Mouse (Mus musculus): ENCODE data around the gene Fance. TPM values are rescaled to one million over a fixed set of nuclear protein-coding genes. Genes with fewer than 3 reads are reported as not detected.

Fance gene
- 9.0 TPM for polyA plus RNA-seq (2017; shearing (Covaris generic))

DNA sequence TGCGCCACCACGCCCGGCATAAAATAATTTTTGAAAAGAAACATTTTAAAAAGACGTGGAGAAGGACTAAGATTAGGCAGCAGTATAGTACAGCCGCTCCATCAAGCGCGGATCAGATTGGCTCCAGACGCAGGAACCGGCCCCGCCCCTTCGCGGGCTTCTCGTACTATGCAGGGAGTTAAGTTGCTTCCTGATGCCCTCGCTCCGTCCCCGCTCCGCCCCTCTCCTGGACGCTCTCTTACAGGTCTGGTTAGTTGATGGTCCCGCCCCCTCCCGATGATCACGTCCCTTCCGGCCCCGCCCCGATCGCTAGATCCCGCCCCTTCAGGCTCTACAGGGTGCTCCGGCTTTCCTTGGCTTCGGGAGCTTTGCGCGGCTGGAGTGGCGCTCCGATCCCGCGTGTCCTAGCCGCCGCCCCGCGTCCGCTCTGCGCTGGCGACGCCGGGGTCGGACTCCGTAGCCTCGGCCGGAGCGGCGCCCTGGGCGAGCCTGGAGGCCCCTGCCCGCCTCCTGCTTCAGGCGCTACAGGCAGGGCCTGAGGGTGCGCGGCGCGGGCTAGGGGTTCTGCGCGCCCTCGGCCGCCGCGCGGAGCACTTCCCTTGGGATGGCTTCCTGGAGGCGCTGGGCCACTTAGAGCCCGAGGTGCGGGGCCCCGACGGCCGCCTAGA, at the start of gene Fance:
Gene Fance (plus strand): TSS at position 308 of the 668 bp plus-strand sequence.

DNA sequence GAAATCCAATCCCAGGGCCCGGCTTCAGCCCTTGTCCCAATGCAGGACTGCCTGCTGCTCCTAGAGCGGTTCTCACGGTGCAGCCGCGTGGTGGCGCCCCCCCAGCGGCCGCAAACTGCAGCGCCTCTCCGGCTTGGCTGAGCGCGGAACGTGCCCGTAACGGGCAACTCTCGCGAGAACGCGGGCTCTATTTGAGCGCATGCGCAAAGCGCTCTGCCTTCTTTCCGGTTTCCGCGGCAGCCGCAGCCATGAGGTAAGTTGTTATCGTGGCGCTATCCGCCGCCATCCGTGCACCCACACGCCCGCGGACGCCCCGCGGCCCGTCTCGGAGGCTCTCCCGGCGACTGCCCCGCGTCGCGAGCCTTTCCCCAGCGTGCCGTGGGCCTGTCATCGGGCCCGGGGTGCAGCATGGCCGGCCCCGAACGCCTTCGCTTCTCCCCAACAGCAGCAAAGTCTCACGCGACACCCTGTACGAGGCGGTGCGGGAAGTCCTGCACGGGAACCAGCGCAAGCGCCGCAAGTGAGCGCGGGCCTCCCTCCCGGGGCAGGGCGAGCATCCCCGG, 15.1 kb downstream of the Fance start, which contains the start of gene Rpl10a:
Gene Rpl10a (plus strand): TSS at position 106 of the 563 bp plus-strand sequence.

DNA sequence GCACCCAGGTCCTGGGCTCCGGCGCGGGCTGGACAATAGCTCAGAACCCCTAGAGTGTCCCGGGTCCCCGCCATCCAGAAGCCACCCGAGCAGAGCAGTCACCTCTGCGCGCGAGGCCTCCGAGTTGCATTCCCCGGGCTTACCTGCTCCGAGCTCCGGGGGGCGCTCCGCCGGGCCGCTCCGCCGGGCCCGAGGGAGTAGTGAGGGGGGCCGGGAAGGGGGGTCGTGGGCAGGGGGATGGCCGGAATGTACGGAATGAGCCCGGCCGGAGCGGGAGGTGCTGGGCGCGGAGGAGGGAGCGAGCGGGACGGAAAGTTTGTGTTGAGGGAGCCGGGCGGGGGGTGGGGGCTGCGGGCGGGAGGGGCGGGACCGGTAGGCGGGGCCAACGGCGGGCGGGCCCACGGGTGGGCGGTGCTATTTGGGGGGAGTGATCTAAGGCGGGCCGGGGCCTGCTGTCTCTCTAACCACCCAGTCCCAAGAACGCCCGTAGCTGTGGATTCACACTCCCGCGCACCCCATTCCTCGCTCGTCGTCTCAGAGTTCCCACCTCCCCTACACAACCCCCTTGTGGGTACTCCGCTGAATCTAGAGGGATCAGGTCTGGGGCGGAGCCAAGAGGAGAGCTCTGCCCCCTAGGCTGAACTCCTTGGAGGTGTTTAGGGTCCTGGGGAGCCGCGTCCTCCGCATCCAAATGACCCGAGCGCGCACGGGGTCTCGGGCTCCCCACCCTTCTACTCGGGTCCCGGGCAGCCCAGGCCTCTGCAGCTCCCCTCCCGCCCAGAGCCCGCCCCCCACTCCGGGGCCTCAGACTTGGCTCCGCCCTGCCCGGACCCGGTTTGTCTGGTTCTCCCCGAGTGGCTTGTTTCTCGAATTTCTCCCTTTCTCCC, 37.4 kb downstream of the Fance start, which contains the start of gene Tead3:
Gene Tead3 (minus strand): TSS at position 352 of the 887 bp plus-strand sequence.

DNA sequence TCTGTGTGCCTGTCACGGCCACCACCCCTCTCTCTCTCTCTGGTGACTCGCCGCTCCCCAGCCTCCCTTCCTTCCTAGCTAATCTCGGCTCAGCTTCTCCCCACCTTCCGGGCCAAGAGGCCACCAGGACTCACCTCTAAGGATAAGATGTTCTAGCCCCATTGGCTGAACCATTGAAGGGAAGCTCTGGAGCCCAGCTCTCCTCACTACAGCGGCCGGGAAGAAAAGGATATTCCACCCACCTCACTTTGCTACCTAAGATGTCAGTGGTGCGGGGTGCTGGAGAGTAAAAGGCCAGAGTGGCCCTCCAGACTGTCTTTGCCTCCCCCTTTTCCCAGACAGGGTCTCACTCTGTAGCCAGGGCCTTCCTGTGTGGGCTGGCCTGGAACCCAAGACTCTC, 51.8 kb downstream of the Fance start, which contains the start of gene Tulp1:
Gene Tulp1 (minus strand): TSS at position 101 of the 400 bp plus-strand sequence.

Other genes with a start within 250 kb of the Fance start
- gene Tcp11, start 232.9 kb upstream of the Fance start, polyA plus RNA-seq (2017; shearing (Covaris generic)): 1.1 TPM
- gene Scube3, start 171.4 kb upstream of the Fance start, polyA plus RNA-seq (2017; shearing (Covaris generic)): not detected
- 6.1 TPM for gene Zfp523, start 136.4 kb upstream of the Fance start, polyA plus RNA-seq (2017; shearing (Covaris generic))
- gene Def6, start 105.7 kb upstream of the Fance start, polyA plus RNA-seq (2017; shearing (Covaris generic)): 218 TPM
- 2.1 TPM for gene Ppard, start 80.8 kb upstream of the Fance start, polyA plus RNA-seq (2017; shearing (Covaris generic))
- gene Rpl10a, start 15.0 kb downstream of the Fance start, polyA plus RNA-seq (2017; shearing (Covaris generic)): 322 TPM
- gene Tead3, start 37.3 kb downstream of the Fance start, polyA plus RNA-seq (2017; shearing (Covaris generic)): 0.18 TPM
- not detected for gene Tulp1, start 51.7 kb downstream of the Fance start, polyA plus RNA-seq (2017; shearing (Covaris generic))
- gene Fkbp5, start 204.0 kb downstream of the Fance start, polyA plus RNA-seq (2017; shearing (Covaris generic)): 10.3 TPM
- not detected for gene Armc12, start 217.3 kb downstream of the Fance start, polyA plus RNA-seq (2017; shearing (Covaris generic))
- gene Clpsl2, start 235.9 kb downstream of the Fance start, polyA plus RNA-seq (2017; shearing (Covaris generic)): not detected
- gene Clps, start 247.2 kb downstream of the Fance start, polyA plus RNA-seq (2017; shearing (Covaris generic)): not detected